Mouse (Mus musculus) heart, embryonic 10.5 days (tissue): ENCODE results near the gene Hs3st1. TPM values are rescaled to one million over a fixed set of nuclear protein-coding genes. Genes with fewer than 3 reads are reported as not detected.

Experiments used
- DNase-seq: peaks from one replicate; pipeline ENCODE4 v3.0.0-alpha.2; 2017; ENCODE audit warnings: low spot score
- H3K27ac ChIP-seq: fragments of 300-500 bp; sonication (generic); 2 replicates; pipeline ENCODE4 v1.5.1; 2016; ENCODE audit warnings: mild to moderate bottlenecking
- H3K27me3 ChIP-seq: fragments of 300-500 bp; sonication (generic); 2 replicates; pipeline ENCODE4 v1.6.1; 2016; ENCODE audit warnings: mild to moderate bottlenecking; ENCODE audit not compliant: poor library complexity, insufficient read depth, severe bottlenecking
- H3K36me3 ChIP-seq: fragments of 300-500 bp; sonication (generic); 2 replicates; pipeline ENCODE4 v1.6.1; 2016; ENCODE audit warnings: mild to moderate bottlenecking, moderate library complexity
- H3K4me1 ChIP-seq: fragments of 300-500 bp; sonication (generic); 2 replicates; pipeline ENCODE4 v1.6.1; 2016; ENCODE audit warnings: mild to moderate bottlenecking
- H3K4me3 ChIP-seq: fragments of 300-500 bp; sonication (generic); 2 replicates; pipeline ENCODE4 v1.5.1; 2016; ENCODE audit warnings: mild to moderate bottlenecking, moderate library complexity
- H3K9me3 ChIP-seq: fragments of 300-500 bp; sonication (generic); 2 replicates; pipeline ENCODE4 v1.6.1; 2016; ENCODE audit warnings: mild to moderate bottlenecking, moderate library complexity
- WGBS: fragments of 180-500 bp; shearing (Covaris S2); methylation state at CpG from one replicate; pipeline ENCODE4 v1.1.7; 2016; 5-methylcytosine and 5-hydroxymethylcytosine counted together
- polyA plus RNA-seq: library from polyadenylated mRNA; unstranded; fragments of >200 nt; fragmentation: Nextera tagmentation; extraction: Ambion mirVana; gene quantifications from 2 replicates; pipeline ENCODE4 v1.2.1, GENCODE M21; 2016

Hs3st1 gene
- polyA plus RNA-seq, 1 experiment from 2014 or later: 4.5 TPM

- no peak overlapping the region for H3K4me3 ChIP-seq
- DNase-seq: no peak
- H3K4me1 ChIP-seq: peaks cover 10% of the 10 kb centered on the region
- no peaks in the 10 kb centered on the region for H3K27me3 ChIP-seq
- no peak overlapping the region for H3K27ac ChIP-seq
- WGBS: 79% methylated on average over 3 of the region's 3 CpGs
- no peaks in the 10 kb centered on the region for H3K36me3 ChIP-seq
- H3K9me3 ChIP-seq: no peaks in the 10 kb centered on the region
Measured at GRCm38 (mm10) chr5:39636090-39636489, 119.2 kb downstream of the Hs3st1 start.

- WGBS: 84% methylated on average over 8 of the region's 8 CpGs
- H3K4me3 ChIP-seq: no peak overlapping the region
- H3K36me3 ChIP-seq: no peaks in the 10 kb centered on the region
- peaks cover 10% of the 10 kb centered on the region for H3K4me1 ChIP-seq
- no peaks in the 10 kb centered on the region for H3K9me3 ChIP-seq
- DNase-seq: no peak
- no peaks in the 10 kb centered on the region for H3K27me3 ChIP-seq
- no peak overlapping the region for H3K27ac ChIP-seq
Measured at GRCm38 (mm10) chr5:39634300-39635047, 120.8 kb downstream of the Hs3st1 start.

GRCm38 (mm10) chr5:39633206-39633605, 122.1 kb downstream of the Hs3st1 start:
- H3K27ac ChIP-seq: no peak overlapping the region

GRCm38 (mm10) chr5:39630841-39631240, 124.4 kb downstream of the Hs3st1 start:
- WGBS: 87% methylated on average over 5 of the region's 5 CpGs
- Histone ChIP-seq H3K4me3 (no peak overlapping the region), H3K9me3 (no peaks in the 10 kb centered on the region), H3K27me3 (no peaks in the 10 kb centered on the region), H3K4me1 (no peaks in the 10 kb centered on the region), H3K27ac (no peak overlapping the region), H3K36me3 (no peaks in the 10 kb centered on the region)
- DNase-seq: no peak

More at GRCm38 (mm10) chr5:39633206-39633605, 122.1 kb downstream of the Hs3st1 start:
- H3K4me1 ChIP-seq: peaks cover 10% of the 10 kb centered on the region
- DNase-seq: no peak
- H3K4me3 ChIP-seq: no peak overlapping the region
- no peaks in the 10 kb centered on the region for H3K36me3 ChIP-seq
- H3K27me3 ChIP-seq: no peaks in the 10 kb centered on the region
- H3K9me3 ChIP-seq: no peaks in the 10 kb centered on the region
- WGBS: 64% methylated on average over 1 of the region's 1 CpGs

- Histone ChIP-seq H3K27me3 (no peaks in the 10 kb centered on the region), H3K9me3 (no peaks in the 10 kb centered on the region), H3K36me3 (no peaks in the 10 kb centered on the region), H3K27ac (no peak overlapping the region), H3K4me3 (no peak overlapping the region), H3K4me1 (peaks cover 13% of the 10 kb centered on the region; the same call in 1 of the 2 replicates)
- DNase-seq: no peak
- 68% methylated on average over 8 of the region's 8 CpGs for WGBS
Measured at GRCm38 (mm10) chr5:39625037-39625473, 130.2 kb downstream of the Hs3st1 start.

GRCm38 (mm10) chr5:39624218-39624590, 131.1 kb downstream of the Hs3st1 start:
- WGBS: 57% methylated on average over 4 of the region's 4 CpGs
- Histone ChIP-seq H3K27ac (no peak overlapping the region), H3K9me3 (no peaks in the 10 kb centered on the region)

GRCm38 (mm10) chr5:39623304-39624217, 131.7 kb downstream of the Hs3st1 start:
- no peaks in the 10 kb centered on the region for H3K36me3 ChIP-seq
- DNase-seq: no peak
- H3K9me3 ChIP-seq: no peaks in the 10 kb centered on the region
- no peaks in the 10 kb centered on the region for H3K27me3 ChIP-seq
- peaks cover 13% of the 10 kb centered on the region; the same call in 1 of the 2 replicates for H3K4me1 ChIP-seq
- no peak overlapping the region for H3K27ac ChIP-seq
- WGBS: 76% methylated on average over 13 of the region's 13 CpGs
- H3K4me3 ChIP-seq: no peak overlapping the region

More at GRCm38 (mm10) chr5:39624218-39624590, 131.1 kb downstream of the Hs3st1 start:
- Histone ChIP-seq H3K4me3 (no peak overlapping the region), H3K4me1 (peaks cover 13% of the 10 kb centered on the region; the same call in 1 of the 2 replicates), H3K36me3 (no peaks in the 10 kb centered on the region), H3K27me3 (no peaks in the 10 kb centered on the region)
- no peak for DNase-seq

GRCm38 (mm10) chr5:39620206-39620866, 134.9 kb downstream of the Hs3st1 start:
- 76% methylated on average over 3 of the region's 3 CpGs for WGBS

GRCm38 (mm10) chr5:39617354-39617977, 137.8 kb downstream of the Hs3st1 start:
- no peak for DNase-seq
- 78% methylated on average over 2 of the region's 2 CpGs for WGBS

More at GRCm38 (mm10) chr5:39620206-39620866, 134.9 kb downstream of the Hs3st1 start:
- Histone ChIP-seq H3K4me1 (peaks cover 13% of the 10 kb centered on the region; the same call in 1 of the 2 replicates), H3K9me3 (no peaks in the 10 kb centered on the region), H3K36me3 (no peaks in the 10 kb centered on the region), H3K4me3 (no peak overlapping the region), H3K27ac (0 out of 2 replicates have a peak overlapping the region, but pooled peaks have one; percentile 29), H3K27me3 (no peaks in the 10 kb centered on the region)
- no peak for DNase-seq

GRCm38 (mm10) chr5:39615202-39615601, 140.1 kb downstream of the Hs3st1 start:
- 91% methylated on average over 7 of the region's 7 CpGs for WGBS
- Histone ChIP-seq H3K4me1 (no peaks in the 10 kb centered on the region), H3K36me3 (no peaks in the 10 kb centered on the region), H3K9me3 (no peaks in the 10 kb centered on the region), H3K27me3 (no peaks in the 10 kb centered on the region), H3K27ac (no peak overlapping the region), H3K4me3 (no peak overlapping the region)
- DNase-seq: no peak

More at GRCm38 (mm10) chr5:39617354-39617977, 137.8 kb downstream of the Hs3st1 start:
- Histone ChIP-seq H3K4me3 (no peak overlapping the region), H3K9me3 (no peaks in the 10 kb centered on the region), H3K27me3 (no peaks in the 10 kb centered on the region), H3K36me3 (no peaks in the 10 kb centered on the region), H3K4me1 (peaks cover 4% of the 10 kb centered on the region; the same call in 1 of the 2 replicates), H3K27ac (no peak overlapping the region)

- Histone ChIP-seq H3K27me3 (no peaks in the 10 kb centered on the region), H3K36me3 (no peaks in the 10 kb centered on the region), H3K4me1 (no peaks in the 10 kb centered on the region), H3K4me3 (no peak overlapping the region), H3K27ac (no peak overlapping the region), H3K9me3 (no peaks in the 10 kb centered on the region)
- 86% methylated on average over 2 of the region's 2 CpGs for WGBS
- no peak for DNase-seq
Measured at GRCm38 (mm10) chr5:39613534-39613933, 141.7 kb downstream of the Hs3st1 start.

- H3K9me3 ChIP-seq: no peaks in the 10 kb centered on the region
- no peaks in the 10 kb centered on the region for H3K27me3 ChIP-seq
- WGBS: 45% methylated on average over 2 of the region's 2 CpGs
- H3K27ac ChIP-seq: no peak overlapping the region
- H3K4me3 ChIP-seq: no peak overlapping the region
- no peaks in the 10 kb centered on the region for H3K36me3 ChIP-seq
- DNase-seq: no peak
- no peaks in the 10 kb centered on the region for H3K4me1 ChIP-seq
Measured at GRCm38 (mm10) chr5:39612240-39612639, 143.0 kb downstream of the Hs3st1 start.
